15 mouse cellular contexts compared by ENCODE assay signal in the genomic region with DNA sequence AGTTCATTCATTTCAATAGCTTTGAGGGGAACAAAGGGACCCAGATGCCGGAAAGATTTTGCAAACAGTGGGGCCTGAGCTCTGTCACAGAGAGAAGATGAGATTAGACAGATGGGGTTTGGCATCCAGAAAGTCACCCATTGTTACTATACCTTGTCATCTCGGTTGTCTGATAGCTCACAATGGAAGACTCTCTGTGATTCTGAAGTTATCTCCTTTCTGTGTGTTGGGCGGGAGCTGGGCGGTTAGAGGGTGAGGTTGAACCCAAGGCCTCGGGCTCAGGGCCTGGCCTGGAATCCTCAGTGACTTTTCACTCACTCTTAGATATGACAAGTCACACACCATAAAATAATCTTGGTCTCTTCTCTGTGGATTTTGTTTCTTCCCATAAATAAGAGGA. TPM values are rescaled to one million over a fixed set of nuclear protein-coding genes. Genes with fewer than 3 reads are reported as not detected.
A peak's percentile ranks its signal among the peaks of the same experiment; 100 is the strongest.
DNase-seq lines count a peak whose midpoint lies in the region; ATAC-seq and TF ChIP-seq lines count a peak whose summit lies in the region.
"Had no signal": no experiment of that assay in that cellular context is flagged by ENCODE, and none has a peak within 500 bp of the region (broad histone marks: within the 10 kb centered on the region; RNA-seq: fewer than 3 reads in every experiment).

No protein-coding gene starts in this region.

- no peak overlapping the region; the same call in 1 of the 2 replicates for H3K9ac ChIP-seq in kidney, postnatal 0 days (ENCODE audit: low read depth, low read length)
- no peak overlapping the region for H3K9ac ChIP-seq in embryonic facial prominence, embryonic 11.5 days (replicated peaks; ENCODE audit: low read length)
- no peak overlapping the region for H3K9ac ChIP-seq in limb, embryonic 13.5 days
- H3K9ac ChIP-seq: hindbrain, embryonic 15.5 days had no signal

- 49% methylated on average over 5 of the region's 5 CpGs for WGBS in kidney, postnatal 0 days
- WGBS in embryonic facial prominence, embryonic 11.5 days = 69% methylated on average over 5 of the region's 5 CpGs
- 81% methylated on average over 5 of the region's 5 CpGs for WGBS in limb, embryonic 13.5 days

- H3K36me3 ChIP-seq in kidney, postnatal 0 days (ENCODE audit: insufficient read depth, low read length) = peaks cover 37% of the 10 kb centered on the region
- 0 out of 2 replicates have a peak, but pooled peaks cover 3% of the 10 kb centered on the region for H3K36me3 ChIP-seq in embryonic facial prominence, embryonic 11.5 days (replicated peaks; ENCODE audit: control insufficient read depth, insufficient read depth, low read depth, low read length)
- H3K36me3 ChIP-seq in limb, embryonic 13.5 days = peaks cover 64% of the 10 kb centered on the region
- H3K36me3 ChIP-seq: hindbrain, embryonic 15.5 days had no signal

- H3K4me3 ChIP-seq in kidney, postnatal 0 days (replicated peaks; ENCODE audit: low read depth, low read length) = peak overlapping the region; percentile 2; the same call in 1 of the 2 replicates
- no peak overlapping the region for H3K4me3 ChIP-seq in embryonic facial prominence, embryonic 11.5 days (ENCODE audit: low read depth, low read length)
- H3K4me3 ChIP-seq in limb, embryonic 13.5 days = no peak overlapping the region
- H3K4me3 ChIP-seq: hindbrain, embryonic 15.5 days had no signal

- peak overlapping the region; percentile 78 for H3K27ac ChIP-seq in kidney, postnatal 0 days
- H3K27ac ChIP-seq in embryonic facial prominence, embryonic 11.5 days (replicated peaks; ENCODE audit: low read depth, low read length) = 0 out of 2 replicates have a peak overlapping the region, but pooled peaks have one; percentile 56
- peak overlapping the region; percentile 49 for H3K27ac ChIP-seq in limb, embryonic 13.5 days
- H3K27ac ChIP-seq: hindbrain, embryonic 15.5 days had no signal

- TF ChIP-seq CTCF in kidney, postnatal 0 days (IDR thresholded peaks at IDR 0.05; ENCODE audit: low read depth) = no peak

- H3K4me1 ChIP-seq in kidney, postnatal 0 days (replicated peaks; ENCODE audit: insufficient read depth, low read length) = peaks cover 45% of the 10 kb centered on the region
- peaks cover 4% of the 10 kb centered on the region; the same call in 1 of the 2 replicates for H3K4me1 ChIP-seq in embryonic facial prominence, embryonic 11.5 days (ENCODE audit: control insufficient read depth, insufficient read depth, low read length)
- peaks cover 72% of the 10 kb centered on the region for H3K4me1 ChIP-seq in limb, embryonic 13.5 days

- DNase-seq in heart, adult 11 months = peak; percentile 84
- DNase-seq in heart, adult 18-20 months = no peak
- no peak for DNase-seq in kidney, postnatal 0 days (ENCODE audit: low spot score)
- no peak for DNase-seq in kidney, postnatal 36 days
- no peak for DNase-seq in embryonic facial prominence, embryonic 11.5 days (ENCODE audit: low spot score)
- DNase-seq in natural killer cell, adult 2 months (ENCODE audit: low spot score in 2 of 2) = no peak
- no peak for DNase-seq in cerebellum, adult 11-12 months

- H3K9me3 ChIP-seq in kidney, postnatal 0 days (replicated peaks; ENCODE audit: low read length) = no peaks in the 10 kb centered on the region
- H3K9me3 ChIP-seq in embryonic facial prominence, embryonic 11.5 days (replicated peaks; ENCODE audit: control insufficient read depth, low read length) = no peaks in the 10 kb centered on the region
- H3K9me3 ChIP-seq in limb, embryonic 13.5 days = no peaks in the 10 kb centered on the region
- H3K9me3 ChIP-seq: hindbrain, embryonic 15.5 days had no signal

- ATAC-seq in kidney, postnatal 0 days (replicated peaks; ENCODE audit: low FRiP score, low read depth) = no peak
- no peak for ATAC-seq in embryonic facial prominence, embryonic 11.5 days (replicated peaks; ENCODE audit: insufficient number of reproducible peaks, low FRiP score, low TSS enrichment, low read depth)
- ATAC-seq in limb, embryonic 13.5 days (ENCODE audit: low FRiP score, low read depth) = no peak
- ATAC-seq: midbrain, embryonic 16.5 days had no signal

- peak overlapping the region; percentile 45 for H3K4me2 ChIP-seq in kidney, postnatal 0 days (ENCODE audit: low read length)
- H3K4me2 ChIP-seq in embryonic facial prominence, embryonic 11.5 days (ENCODE audit: low read depth, low read length) = no peak overlapping the region
- H3K4me2 ChIP-seq in limb, embryonic 13.5 days (replicated peaks) = peak overlapping the region; percentile 42
- H3K4me2 ChIP-seq: hindbrain, embryonic 15.5 days had no signal

- H3K27me3 ChIP-seq in kidney, postnatal 0 days (ENCODE audit: insufficient read depth, low read length) = no peaks in the 10 kb centered on the region
- no peaks in the 10 kb centered on the region for H3K27me3 ChIP-seq in embryonic facial prominence, embryonic 11.5 days (ENCODE audit: control insufficient read depth, insufficient read depth, low read length)
- H3K27me3 ChIP-seq in limb, embryonic 13.5 days = peaks cover 3% of the 10 kb centered on the region; the same call in 1 of the 2 replicates

RNA-seq across cellular contexts. Expression of gene Lamb1, which starts 5.7 kb away (rescaled TPM):
- total RNA-seq in heart, adult 18-20 months (2021) = 10 to 100 TPM; 49.0 to 56.0 TPM
- 115 and 128 TPM in 2 replicates for polyA plus RNA-seq in kidney, postnatal 0 days (2015; fragmentation: Nextera tagmentation; extraction: Ambion mirVana)
- 42.0 and 42.6 TPM in 2 replicates for polyA plus RNA-seq in embryonic facial prominence, embryonic 11.5 days (2014; fragmentation: Nextera tagmentation; extraction: Ambion mirVana)
- 62.1 and 71.9 TPM in 2 replicates for polyA plus RNA-seq in limb, embryonic 13.5 days (2015; fragmentation: Nextera tagmentation; extraction: Ambion mirVana)

RNA-seq across cellular contexts. Expression of gene Gm6993, which starts 30.2 kb away (rescaled TPM):
- total RNA-seq in heart, adult 18-20 months (2021) = not detected
- polyA plus RNA-seq in kidney, postnatal 0 days (2015; fragmentation: Nextera tagmentation; extraction: Ambion mirVana) = not detected in 2 replicates
- not detected in 2 replicates for polyA plus RNA-seq in embryonic facial prominence, embryonic 11.5 days (2014; fragmentation: Nextera tagmentation; extraction: Ambion mirVana)
- not detected in 2 replicates for polyA plus RNA-seq in limb, embryonic 13.5 days (2015; fragmentation: Nextera tagmentation; extraction: Ambion mirVana)
- total RNA-seq: adrenal gland, postnatal 25 days; layer of hippocampus, adult 8-10 months; left cerebral cortex, postnatal 10 days had no signal
- polyA plus RNA-seq: cortical plate, adult 2 months; forebrain, embryonic 11.5 days; hindbrain, embryonic 15.5 days; midbrain, embryonic 16.5 days had no signal
